ENCODE assay signal across 29 mouse cellular contexts in genomic region chr14:61024006-61024405, GRCm38 (mm10). TPM values are rescaled to one million over a fixed set of nuclear protein-coding genes. Genes with fewer than 3 reads are reported as not detected.
A peak's percentile ranks its signal among the peaks of the same experiment; 100 is the strongest.
DNase-seq lines count a peak whose midpoint lies in the region; ATAC-seq lines count a peak whose summit lies in the region.
"Had no signal": no experiment of that assay in that cellular context is flagged by ENCODE, and none has a peak within 500 bp of the region (broad histone marks: within the 10 kb centered on the region; RNA-seq: fewer than 3 reads in every experiment).

No protein-coding gene starts in this region.

- peak; percentile 51; the same call in 1 of the 2 replicates for ATAC-seq in liver, embryonic 16.5 days (ENCODE audit: low read depth)
- no peak for ATAC-seq in cerebellum, adult (ENCODE audit: insufficient number of reproducible peaks, low FRiP score, low TSS enrichment)
- ATAC-seq: activated CD4-positive, CD25-positive, alpha-beta regulatory T cell, adult 4 months; forebrain, embryonic 14.5 days; forebrain, embryonic 16.5 days; Patski had no signal

- H3K27ac ChIP-seq in liver, embryonic 16.5 days (ENCODE audit: low read length) = no peak overlapping the region
- H3K27ac ChIP-seq: embryonic facial prominence, embryonic 13.5 days; embryonic facial prominence, embryonic 15.5 days; forebrain, embryonic 12.5 days had no signal

- H3K27me3 ChIP-seq in liver, embryonic 16.5 days (ENCODE audit: control insufficient read depth, insufficient read depth, low read depth, low read length) = no peaks in the 10 kb centered on the region
- H3K27me3 ChIP-seq: embryonic facial prominence, embryonic 13.5 days; embryonic facial prominence, embryonic 15.5 days; forebrain, embryonic 12.5 days had no signal

- H3K9me3 ChIP-seq in liver, embryonic 16.5 days (replicated peaks; ENCODE audit: control insufficient read depth, low read length) = no peaks in the 10 kb centered on the region
- H3K9me3 ChIP-seq: embryonic facial prominence, embryonic 13.5 days; embryonic facial prominence, embryonic 15.5 days; forebrain, embryonic 10.5 days; forebrain, embryonic 12.5 days; G1E had no signal

- DNase-seq in liver (no peak), R1 (ENCODE audit: low read depth, low spot score) (peak; percentile 80)
- peak; percentile 7 for DNase-seq in urinary bladder, adult 2 months (ENCODE audit: low spot score)
- no peak for DNase-seq in urinary bladder, postnatal 36 days (ENCODE audit: low spot score in 2 of 2)
- peak; percentile 64 for DNase-seq in yolk sac, embryonic 10.5 days (ENCODE audit: low spot score)
- DNase-seq in right cerebral cortex, postnatal 25 days = no peak
- DNase-seq: adrenal gland, adult 8-10 months; adrenal gland, postnatal 14 days; adrenal gland, postnatal 36 days; cerebellum, adult 11 months; cerebellum, adult 18-20 months; cerebellum, adult 8-10 months; cerebellum, adult 9-11 months; cerebellum, postnatal 14 days; cerebellum, postnatal 36 days; embryo, embryonic 11 days had no signal

- no peaks in the 10 kb centered on the region for H3K4me1 ChIP-seq in liver, embryonic 16.5 days (ENCODE audit: control insufficient read depth, low read depth, low read length)
- H3K4me1 ChIP-seq: embryonic facial prominence, embryonic 15.5 days had no signal

- H3K4me2 ChIP-seq in liver, embryonic 16.5 days (ENCODE audit: low read depth, low read length) = no peak overlapping the region
- H3K4me2 ChIP-seq: embryonic facial prominence, embryonic 13.5 days; embryonic facial prominence, embryonic 15.5 days; forebrain, embryonic 12.5 days had no signal

- WGBS in liver, embryonic 16.5 days (ENCODE audit: insufficient replicate concordance) = 73% methylated on average over 7 of the region's 7 CpGs

- no peaks in the 10 kb centered on the region for H3K36me3 ChIP-seq in liver, embryonic 16.5 days (ENCODE audit: control insufficient read depth, insufficient read depth)
- H3K36me3 ChIP-seq: G1E had no signal

- H3K9ac ChIP-seq in liver, embryonic 16.5 days (ENCODE audit: low read depth, low read length) = no peak overlapping the region
- H3K9ac ChIP-seq: embryonic facial prominence, embryonic 13.5 days; embryonic facial prominence, embryonic 15.5 days; forebrain, embryonic 12.5 days had no signal

- H3K4me3 ChIP-seq in liver, embryonic 16.5 days (ENCODE audit: low read depth, low read length) = no peak overlapping the region
- H3K4me3 ChIP-seq: embryonic facial prominence, embryonic 13.5 days; embryonic facial prominence, embryonic 15.5 days; erythroblast, embryonic 14.5 days; forebrain, embryonic 10.5 days; forebrain, embryonic 12.5 days had no signal

RNA-seq across cellular contexts. Expression of gene Tnfrsf19, which starts 22.3 kb away (rescaled TPM):
- polyA plus RNA-seq in liver, embryonic 16.5 days (2015; fragmentation: Nextera tagmentation; extraction: Ambion mirVana) = 4.7 and 5.1 TPM in 2 replicates
- 36.9 and 45.7 TPM in 2 replicates for polyA plus RNA-seq in urinary bladder, adult 2 months (2012; rRNA removed)
- polyA plus RNA-seq: activated CD4-positive, CD25-positive, alpha-beta regulatory T cell, adult 4 months; C2C12; erythroblast, embryonic 14.5 days; G1E had no signal

Comparison
In these comparisons a context has a peak if more than half of its experiments do, and no peak if none do; other contexts are left out.
1. DNase-seq: peak in urinary bladder, adult 2 months (single experiment), R1 (single experiment) and yolk sac, embryonic 10.5 days (single experiment); none in liver (single experiment), urinary bladder, postnatal 36 days (0 of 2) and right cerebral cortex, postnatal 25 days (single experiment).